Mouse (Mus musculus) C2C12 (cell line): ENCODE data around the gene 4930438A08Rik. TPM values are rescaled to one million over a fixed set of nuclear protein-coding genes. Genes with fewer than 3 reads are reported as not detected.
"Not testable (repeated sequence)": the region's sequence is repeated elsewhere in the genome, so short reads cannot be mapped to it uniquely, and the experiment has no call there.

ENCODE experiments used
- H3K27me3 ChIP-seq: one replicate; pipeline ENCODE4 v1.6.1; 2011; ENCODE audit not compliant: control insufficient read depth, insufficient read depth, insufficient read length
- H3K36me3 ChIP-seq: one replicate; pipeline ENCODE4 v1.6.1; 2011; ENCODE audit not compliant: control insufficient read depth, insufficient read depth
- H3K4me3 ChIP-seq: one replicate; pipeline ENCODE4 v1.5.1; 2011; ENCODE audit warnings: mild to moderate bottlenecking, control low read depth; ENCODE audit not compliant: poor library complexity, insufficient read depth, severe bottlenecking
- H3K79me2 ChIP-seq: one replicate; pipeline ENCODE4 v1.6.1; 2011; ENCODE audit not compliant: control insufficient read depth, insufficient read depth
- H3K79me3 ChIP-seq: one replicate; pipeline ENCODE4 v1.6.1; 2011; ENCODE audit warnings: low read depth, control low read depth
- H3ac ChIP-seq: one replicate; pipeline ENCODE3; 2011; ENCODE audit warnings: low read depth; ENCODE audit not compliant: control insufficient read depth, insufficient read length
- CEBPB ChIP-seq: IDR thresholded peaks from one replicate; pipeline ENCODE4 v1.6.1; 2011; ENCODE audit warnings: low read depth, mild to moderate bottlenecking, control low read depth, moderate library complexity
- CTCF ChIP-seq: IDR thresholded peaks from one replicate; pipeline ENCODE4 v1.5.1; 2011; ENCODE audit not compliant: control insufficient read depth, insufficient read depth, insufficient read length
- FOSL1 ChIP-seq: IDR thresholded peaks from one replicate; pipeline ENCODE4 v1.8.0; 2011; ENCODE audit warnings: mild to moderate bottlenecking, low read length; ENCODE audit not compliant: poor library complexity, insufficient read depth, severe bottlenecking
- MAX ChIP-seq: IDR thresholded peaks from one replicate; pipeline ENCODE4 v1.6.1; 2011; ENCODE audit warnings: mild to moderate bottlenecking, control low read depth
- MYOD1 ChIP-seq: IDR thresholded peaks from one replicate; pipeline ENCODE4 v1.6.1; 2011; ENCODE audit warnings: low read depth; ENCODE audit not compliant: control insufficient read depth, insufficient read length
- MYOG ChIP-seq: IDR thresholded peaks from one replicate; pipeline ENCODE4 v1.6.1; 2011; ENCODE audit not compliant: control insufficient read depth, insufficient read length; ENCODE audit errors: extremely low read depth
- USF1 ChIP-seq: IDR thresholded peaks from one replicate; pipeline ENCODE4 v1.6.1; 2011; ENCODE audit warnings: low read depth, mild to moderate bottlenecking, control low read depth, moderate library complexity
- polyA plus RNA-seq: library from polyadenylated mRNA; unstranded; fragments of >200 nt; fragmentation: generic; extraction: Trizol; gene quantifications from one replicate; pipeline ENCODE4 v1.2.1, GENCODE M21; 2012; ENCODE audit warnings: missing spikeins

The 4930438A08Rik gene
- polyA plus RNA-seq, 1 experiment, result 0.01 TPM

GRCm38 (mm10) chr11:58303594-58303993, 29.0 kb downstream of the 4930438A08Rik start:
- H3ac ChIP-seq, result no peak overlapping the region
- H3K79me3 ChIP-seq, result peaks cover 2% of the 10 kb centered on the region
- H3K79me2 ChIP-seq, result peaks cover 12% of the 10 kb centered on the region
- H3K27me3 ChIP-seq, result no peaks in the 10 kb centered on the region
- H3K4me3 ChIP-seq, result no peak overlapping the region
- no peak for TF ChIP-seq MAX
- TF ChIP-seq CTCF, result no peak
- no peak for TF ChIP-seq MYOG
- no peak for TF ChIP-seq FOSL1
- TF ChIP-seq MYOD1, result no peak
- TF ChIP-seq USF1, result no peak
- TF ChIP-seq CEBPB, result no peak
- no peaks in the 10 kb centered on the region for H3K36me3 ChIP-seq

GRCm38 (mm10) chr11:58305299-58305698, 30.7 kb downstream of the 4930438A08Rik start:
- H3K36me3 ChIP-seq, H3K79me3 ChIP-seq, H3K27me3 ChIP-seq, H3ac ChIP-seq, H3K4me3 ChIP-seq: not testable (repeated sequence)
- H3K79me2 ChIP-seq, result peaks cover 12% of the 10 kb centered on the region

- no peaks in the 10 kb centered on the region for H3K27me3 ChIP-seq
- H3K36me3 ChIP-seq, result peaks cover 13% of the 10 kb centered on the region
- H3K79me3 ChIP-seq, result peaks cover 2% of the 10 kb centered on the region
- TF ChIP-seq MYOG, result no peak
- TF ChIP-seq CTCF, result no peak
- TF ChIP-seq MAX, result peak; percentile 85
- peak within 1 kb of the TSS; percentile 56 for H3K4me3 ChIP-seq
- H3ac ChIP-seq, result peak within 1 kb of the TSS; percentile 78
- peaks cover 12% of the 10 kb centered on the region for H3K79me2 ChIP-seq
Observed at GRCm38 (mm10) chr11:58306860-58307308, 32.3 kb downstream of the 4930438A08Rik start, which contains the start of gene Zfp692. Gene Zfp692, plus strand, starts transcription at chr11:58307069.

GRCm38 (mm10) chr11:58307411-58308080, 32.9 kb downstream of the 4930438A08Rik start:
- Histone ChIP-seq H3K4me3 (peak overlapping the region; percentile 56), H3K79me3 (peaks cover 2% of the 10 kb centered on the region), H3K79me2 (peaks cover 12% of the 10 kb centered on the region), H3K36me3 (peaks cover 13% of the 10 kb centered on the region), H3K27me3 (no peaks in the 10 kb centered on the region), H3ac (peak overlapping the region; percentile 78)
- TF ChIP-seq MAX, result peak; percentile 69
- no peak for TF ChIP-seq CTCF
- no peak for TF ChIP-seq USF1

- Histone ChIP-seq H3K79me2 (peaks cover 12% of the 10 kb centered on the region), H3K4me3 (no peak overlapping the region), H3K27me3 (no peaks in the 10 kb centered on the region), H3K79me3 (peaks cover 2% of the 10 kb centered on the region), H3ac (no peak overlapping the region), H3K36me3 (peaks cover 14% of the 10 kb centered on the region)
- TF ChIP-seq MYOD1 (no peak), CEBPB (no peak), MYOG (no peak), USF1 (no peak), FOSL1 (no peak), MAX (no peak), CTCF (no peak)
Observed at GRCm38 (mm10) chr11:58308661-58309060, 34.1 kb downstream of the 4930438A08Rik start.

GRCm38 (mm10) chr11:58314069-58314468, 39.5 kb downstream of the 4930438A08Rik start:
- Histone ChIP-seq H3K36me3 (peaks cover 67% of the 10 kb centered on the region), H3ac (no peak overlapping the region), H3K4me3 (no peak overlapping the region), H3K79me2 (no peaks in the 10 kb centered on the region), H3K79me3 (no peaks in the 10 kb centered on the region), H3K27me3 (no peaks in the 10 kb centered on the region)
- TF ChIP-seq FOSL1 (no peak), CEBPB (no peak), MAX (no peak), CTCF (no peak)
